Mouse (Mus musculus): ENCODE measurements at regions not wholly inside any gene's neighbourhood (a gene's known extent, or its start where the extent isn't known, plus 50 kb on each side); places are given as distances from the start of the nearest gene placed in this dataset.

GRCm38 (mm10) chr6:12140596-12140995 is 233.0 kb downstream of the Phf14 start:
- DNase-seq (ENCODE audit: low spot score in 2 of 2), result no peak

- peak in 1 of 2 experiments; percentile 17 for DNase-seq (ENCODE audit: low spot score in 2 of 2)
Observed at GRCm38 (mm10) chr6:12145216-12145615, 237.6 kb downstream of the Phf14 start.

- DNase-seq (ENCODE audit: low spot score in 2 of 2), result no peak
Observed at GRCm38 (mm10) chr6:12150613-12151333, 243.2 kb downstream of the Phf14 start.

GRCm38 (mm10) chr6:12163971-12164370 is 256.4 kb downstream of the Phf14 start:
- DNase-seq (ENCODE audit: low spot score in 2 of 2), result no peak

GRCm38 (mm10) chr6:12168533-12168932 is 260.9 kb downstream of the Phf14 start:
- DNase-seq (ENCODE audit: low spot score in 2 of 2), result no peak

- DNase-seq (ENCODE audit: low spot score in 2 of 2), result no peak
Observed at GRCm38 (mm10) chr6:12169431-12169830, 261.8 kb downstream of the Phf14 start.

- no peak for DNase-seq (ENCODE audit: low spot score in 2 of 2)
Observed at GRCm38 (mm10) chr6:12170722-12171121, 263.1 kb downstream of the Phf14 start.

GRCm38 (mm10) chr6:12171189-12171588 is 263.6 kb downstream of the Phf14 start:
- no peak for DNase-seq (ENCODE audit: low spot score in 2 of 2)

GRCm38 (mm10) chr6:12177996-12178395 is 270.4 kb downstream of the Phf14 start:
- DNase-seq (ENCODE audit: low spot score in 2 of 2), result peak in 1 of 2 experiments; percentile 29

- no peak for DNase-seq (ENCODE audit: low spot score in 2 of 2)
Observed at GRCm38 (mm10) chr6:12180951-12181350, 273.3 kb downstream of the Phf14 start.

- DNase-seq (ENCODE audit: low spot score in 2 of 2), result no peak
Observed at GRCm38 (mm10) chr6:12210190-12210589, 302.6 kb downstream of the Phf14 start.

GRCm38 (mm10) chr6:12214526-12215177 is 307.0 kb downstream of the Phf14 start:
- DNase-seq (ENCODE audit: low spot score in 2 of 2), result peak in 1 of 2 experiments; percentile 9

- DNase-seq (ENCODE audit: low spot score in 2 of 2), result no peak
Observed at GRCm38 (mm10) chr6:12215178-12215553, 307.6 kb downstream of the Phf14 start.

GRCm38 (mm10) chr6:12244151-12244550 is 336.5 kb downstream of the Phf14 start:
- no peak for DNase-seq (ENCODE audit: low spot score in 2 of 2)

GRCm38 (mm10) chr6:12247975-12248374 is 340.4 kb downstream of the Phf14 start:
- DNase-seq (ENCODE audit: low spot score in 2 of 2), result no peak

- peak; percentile 48 to 75 for DNase-seq (ENCODE audit: low spot score in 2 of 2)
Observed at GRCm38 (mm10) chr6:12248599-12248998, 341.0 kb downstream of the Phf14 start.

GRCm38 (mm10) chr6:12254507-12254906 is 346.9 kb downstream of the Phf14 start:
- DNase-seq (ENCODE audit: low spot score in 2 of 2), result no peak

- no peak for DNase-seq (ENCODE audit: low spot score in 2 of 2)
Observed at GRCm38 (mm10) chr6:12255434-12255833, 347.8 kb downstream of the Phf14 start.

GRCm38 (mm10) chr6:12258273-12258672 is 350.7 kb downstream of the Phf14 start:
- DNase-seq (ENCODE audit: low spot score in 2 of 2), result no peak

- peak in 1 of 2 experiments; percentile 9 for DNase-seq (ENCODE audit: low spot score in 2 of 2)
Observed at GRCm38 (mm10) chr6:12258940-12259481, 351.4 kb downstream of the Phf14 start.

- DNase-seq (ENCODE audit: low spot score in 2 of 2), result no peak
Observed at GRCm38 (mm10) chr6:12259629-12260028, 352.0 kb downstream of the Phf14 start.

GRCm38 (mm10) chr6:12260325-12261076 is 352.9 kb downstream of the Phf14 start:
- peak; percentile 37 to 74 for DNase-seq (ENCODE audit: low spot score in 2 of 2)
